Mouse (Mus musculus): ENCODE data around the gene Ube2n.

The Ube2n gene

DNA sequence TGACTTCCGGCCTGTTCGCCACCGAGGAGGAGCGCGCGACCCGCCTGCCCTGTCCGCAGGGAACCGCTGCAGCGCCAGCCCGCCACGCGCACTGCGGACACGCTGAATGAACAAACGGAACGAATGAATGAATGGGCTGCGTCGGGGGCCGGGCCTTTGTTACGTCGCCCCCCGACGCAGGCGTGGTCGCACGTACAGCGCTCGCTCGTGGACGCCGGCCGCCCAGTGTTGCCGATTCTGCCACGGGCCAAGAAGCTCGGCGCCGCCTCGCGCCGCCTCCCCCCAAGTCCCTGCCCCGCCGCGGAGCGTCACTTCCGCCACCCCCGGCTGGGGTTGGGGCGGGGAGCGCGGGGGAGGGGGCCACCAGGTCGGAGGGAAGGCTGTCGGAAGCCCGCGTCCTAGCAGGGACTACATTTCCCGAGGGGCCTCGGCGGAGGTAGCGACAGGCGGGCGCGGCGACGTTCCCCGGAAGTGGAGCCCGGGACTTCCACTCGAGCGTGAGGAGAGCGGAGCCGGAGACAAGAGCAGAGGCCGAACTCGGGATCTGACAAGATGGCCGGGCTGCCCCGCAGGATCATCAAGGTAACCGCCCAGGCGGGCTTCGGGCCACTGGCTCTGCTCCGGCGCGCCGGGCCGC lies at the start of gene Ube2n:
Gene Ube2n, plus strand, starts transcription at position 490 of the 637 bp plus-strand sequence.
- peak; percentile 97 for DNase-seq

DNA sequence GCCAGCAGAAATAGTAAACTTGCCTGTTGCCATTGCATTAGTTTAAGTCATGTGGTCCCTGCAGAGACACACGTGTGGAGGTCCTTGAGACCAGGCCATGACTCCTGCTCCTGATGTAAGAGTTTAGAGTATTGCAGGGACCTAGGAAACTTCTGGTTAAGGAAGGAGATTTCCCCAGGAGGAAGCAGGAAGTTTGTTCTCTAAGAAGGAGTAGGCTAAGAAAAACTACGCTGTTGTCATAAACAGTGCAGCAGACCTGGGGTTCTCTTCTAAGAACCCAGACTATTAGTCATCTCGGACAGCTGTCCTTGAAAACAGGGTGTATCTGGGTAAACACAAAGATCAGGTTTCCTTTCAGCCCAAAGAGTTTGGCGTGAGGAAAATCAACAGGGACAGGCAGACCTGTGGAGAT lies 49.5 kb upstream of the Ube2n start:
- DNase-seq, result peak; percentile 49

DNA sequence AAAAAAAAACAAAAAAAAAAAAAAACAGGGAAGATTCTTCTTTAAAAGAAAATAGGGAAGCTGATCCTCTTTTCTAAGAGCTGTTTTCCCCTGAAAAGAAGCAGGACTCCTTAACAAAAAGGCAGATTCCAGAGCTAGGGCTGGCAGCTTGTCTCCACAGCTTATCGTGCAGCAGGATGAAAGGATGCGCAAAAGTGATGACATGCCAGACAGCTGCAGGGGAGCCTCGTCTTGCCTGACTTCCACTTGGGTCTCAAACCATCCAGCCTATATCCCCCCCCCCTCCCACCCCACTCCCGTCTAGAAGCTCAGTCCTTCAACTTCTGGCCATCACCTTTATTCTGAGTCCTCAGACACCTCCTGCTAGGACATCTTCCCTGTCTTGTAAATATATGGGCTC lies 46.1 kb upstream of the Ube2n start:
- no peak for DNase-seq

DNA sequence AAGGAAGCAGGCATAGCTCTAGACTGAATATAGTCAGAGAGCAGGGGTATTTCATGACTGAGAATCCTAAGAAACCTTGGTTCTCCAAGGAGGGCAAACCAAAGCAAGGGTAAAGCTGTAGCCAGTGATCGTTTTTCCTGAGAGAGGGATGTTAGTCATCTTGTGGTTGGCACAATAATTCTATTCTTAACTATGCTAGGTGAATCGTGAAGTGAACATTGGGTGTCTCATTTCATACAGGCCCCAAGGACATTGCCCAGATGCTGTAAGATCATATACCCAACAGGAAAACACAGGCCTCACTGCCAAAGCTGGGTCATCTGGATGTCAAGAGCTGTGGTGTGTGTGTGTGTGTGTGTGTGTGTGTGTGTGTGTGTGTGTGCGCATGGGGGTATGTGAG lies 43.8 kb upstream of the Ube2n start:
- no peak for DNase-seq

DNA sequence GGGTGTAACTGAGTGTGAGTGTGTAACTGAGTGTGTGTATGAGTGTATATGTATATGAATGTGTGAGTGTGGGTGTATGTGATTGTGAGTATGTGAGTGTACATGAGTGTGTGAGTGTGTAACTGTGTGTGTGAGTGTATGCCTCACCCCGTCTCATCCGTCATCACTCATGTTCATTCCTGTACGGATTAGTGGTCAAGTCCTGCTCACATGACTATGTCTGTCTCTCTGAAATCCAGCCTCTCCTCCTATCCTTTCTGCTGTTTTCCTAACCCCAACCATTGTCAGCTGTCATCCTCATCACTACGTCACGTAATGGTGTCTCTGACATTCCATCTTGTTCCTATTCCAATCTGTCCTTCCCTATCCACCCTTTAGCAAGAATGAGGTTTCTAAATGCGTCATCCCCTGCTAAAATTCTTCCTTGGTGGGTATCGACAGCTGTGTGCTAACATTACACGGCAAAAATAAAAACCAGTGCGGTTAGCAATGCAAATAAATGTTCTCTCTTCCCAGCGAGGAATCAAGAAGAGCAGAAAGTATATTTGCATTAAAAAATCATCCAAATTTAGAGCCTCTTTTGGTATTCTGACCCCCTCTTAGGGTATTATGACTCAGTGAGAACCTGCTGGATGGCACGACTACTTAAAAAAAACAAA lies 42.9 kb upstream of the Ube2n start:
- DNase-seq, result no peak

DNA sequence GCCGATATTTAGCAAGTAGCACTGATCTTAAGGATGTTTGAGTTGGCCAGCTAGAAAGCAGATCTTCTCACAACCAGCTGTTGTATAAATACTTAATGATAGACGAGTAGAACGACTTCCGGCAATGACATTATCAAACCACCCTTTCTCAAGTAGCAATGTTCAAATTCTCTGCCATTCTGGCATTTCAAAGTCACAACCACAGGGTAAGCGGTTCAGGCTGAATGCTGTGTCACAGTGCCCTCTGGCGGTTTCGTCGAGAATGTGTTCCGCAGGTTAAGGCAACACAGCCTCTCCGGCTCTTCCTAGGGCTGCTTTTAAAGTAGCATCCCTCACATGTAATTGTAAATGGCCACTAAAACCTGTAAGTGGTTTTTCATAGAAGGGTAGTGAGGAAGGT lies 39.0 kb upstream of the Ube2n start:
- peak; percentile 89 for DNase-seq

DNA sequence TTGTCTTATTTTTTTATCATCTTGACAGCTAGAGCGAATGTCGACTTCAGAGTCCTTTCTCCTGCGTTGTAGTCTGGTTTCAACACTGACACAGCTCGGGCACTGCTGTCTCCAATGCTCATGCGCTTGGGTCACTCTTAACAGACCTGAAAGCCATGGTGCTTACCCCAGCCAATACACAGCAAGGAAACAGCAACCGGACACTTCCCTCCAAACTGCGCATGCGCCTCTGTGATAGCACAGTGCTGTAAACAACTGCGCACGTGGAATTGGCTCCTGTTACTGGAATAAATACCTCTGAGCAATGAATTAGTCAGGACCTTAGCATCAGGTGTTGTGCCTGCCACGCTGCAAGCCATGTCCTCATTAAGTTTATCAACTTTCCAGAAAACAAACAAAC lies 37.4 kb upstream of the Ube2n start:
- DNase-seq, result no peak

DNA sequence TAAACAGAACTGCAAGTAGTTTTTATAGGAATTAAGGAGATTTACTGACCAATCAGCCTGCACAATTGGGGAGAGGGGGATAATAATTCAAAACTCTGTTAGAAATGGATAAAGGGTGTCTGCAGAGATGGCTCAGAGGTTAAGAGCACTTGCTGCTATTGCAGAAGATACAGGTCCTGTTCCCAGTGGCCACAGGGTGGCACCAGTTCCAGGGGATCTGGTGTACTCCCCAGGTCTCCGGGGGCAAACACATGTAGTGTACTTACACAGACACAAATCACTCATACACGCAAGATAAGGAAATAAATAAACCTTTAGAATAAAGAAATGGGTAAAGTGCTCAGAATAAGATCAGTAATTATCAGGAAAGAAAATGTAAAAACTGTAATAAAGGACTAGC lies 25.3 kb upstream of the Ube2n start:
- DNase-seq, result peak; percentile 42

DNA sequence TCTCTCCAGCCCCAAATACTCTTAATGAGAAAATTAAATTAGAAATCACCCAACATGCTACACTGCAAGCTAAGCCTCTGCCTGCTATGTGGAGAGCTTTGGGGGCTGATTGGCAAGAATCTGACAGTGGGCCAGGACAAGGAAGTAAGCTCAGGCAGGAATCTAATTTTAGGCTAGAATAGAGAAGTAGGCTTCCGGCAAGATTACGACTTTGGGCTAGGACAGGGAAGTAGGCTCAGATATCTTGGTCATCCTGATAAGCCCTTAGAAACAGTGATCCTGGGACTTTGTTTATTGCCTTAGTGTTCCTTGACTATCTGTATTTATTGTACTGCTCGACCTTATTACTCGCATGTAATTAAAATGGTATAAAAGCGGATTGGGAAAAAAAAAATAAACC lies 20.7 kb upstream of the Ube2n start:
- DNase-seq, result no peak

DNA sequence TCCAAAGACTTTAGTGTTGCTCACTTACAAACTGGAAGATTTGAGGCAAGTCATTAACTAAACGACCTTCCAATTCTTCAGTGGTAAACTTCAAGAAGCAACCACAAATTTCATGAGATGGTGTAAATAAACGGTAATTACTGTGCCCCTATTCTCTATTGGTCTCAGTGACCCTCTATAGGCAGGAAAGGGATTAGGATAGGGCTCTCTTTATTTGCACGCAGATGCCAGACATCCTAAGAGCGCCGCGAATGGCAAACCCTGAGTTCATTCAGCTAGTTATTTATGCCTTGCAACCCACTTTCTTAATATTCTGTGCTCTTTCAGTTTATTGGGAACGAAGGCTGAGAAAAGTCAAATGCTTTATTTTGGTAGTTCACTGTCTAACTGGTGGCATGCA lies 13.9 kb upstream of the Ube2n start:
- no peak for DNase-seq

DNA sequence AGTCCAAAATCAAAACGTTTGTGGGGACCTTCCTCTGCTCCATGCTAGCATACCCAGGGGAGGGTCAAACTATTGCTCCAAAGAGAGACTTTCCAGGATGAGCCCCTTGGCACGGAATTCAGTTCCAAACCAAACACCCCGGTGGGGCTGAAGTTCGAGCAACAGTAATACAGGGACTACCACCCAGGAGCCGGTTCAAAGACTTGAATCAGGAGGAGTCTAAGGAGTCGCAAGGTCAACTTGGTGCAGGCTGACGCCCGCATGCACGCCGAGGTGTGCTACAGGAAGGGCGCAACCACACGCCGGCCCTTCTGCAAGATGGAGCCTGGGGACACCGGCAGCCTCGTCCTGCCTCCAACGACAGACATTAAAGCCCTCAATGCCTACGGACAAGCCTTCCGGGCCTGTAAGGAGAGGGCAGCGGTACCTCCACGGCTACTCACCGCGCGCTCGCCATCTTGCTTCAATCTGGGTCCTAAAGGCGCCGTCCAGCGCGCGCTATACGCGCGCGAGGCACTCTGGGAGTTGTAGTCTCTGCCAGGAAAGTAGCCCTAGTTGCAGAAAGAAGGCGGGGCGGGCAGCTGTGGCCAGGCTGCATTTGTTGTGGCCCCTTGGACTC lies 13.4 kb upstream of the Ube2n start, which contains the start of gene Mrpl42:
Gene Mrpl42, minus strand, starts transcription at position 478 of the 619 bp plus-strand sequence.
- peak; percentile 95 for DNase-seq

DNA sequence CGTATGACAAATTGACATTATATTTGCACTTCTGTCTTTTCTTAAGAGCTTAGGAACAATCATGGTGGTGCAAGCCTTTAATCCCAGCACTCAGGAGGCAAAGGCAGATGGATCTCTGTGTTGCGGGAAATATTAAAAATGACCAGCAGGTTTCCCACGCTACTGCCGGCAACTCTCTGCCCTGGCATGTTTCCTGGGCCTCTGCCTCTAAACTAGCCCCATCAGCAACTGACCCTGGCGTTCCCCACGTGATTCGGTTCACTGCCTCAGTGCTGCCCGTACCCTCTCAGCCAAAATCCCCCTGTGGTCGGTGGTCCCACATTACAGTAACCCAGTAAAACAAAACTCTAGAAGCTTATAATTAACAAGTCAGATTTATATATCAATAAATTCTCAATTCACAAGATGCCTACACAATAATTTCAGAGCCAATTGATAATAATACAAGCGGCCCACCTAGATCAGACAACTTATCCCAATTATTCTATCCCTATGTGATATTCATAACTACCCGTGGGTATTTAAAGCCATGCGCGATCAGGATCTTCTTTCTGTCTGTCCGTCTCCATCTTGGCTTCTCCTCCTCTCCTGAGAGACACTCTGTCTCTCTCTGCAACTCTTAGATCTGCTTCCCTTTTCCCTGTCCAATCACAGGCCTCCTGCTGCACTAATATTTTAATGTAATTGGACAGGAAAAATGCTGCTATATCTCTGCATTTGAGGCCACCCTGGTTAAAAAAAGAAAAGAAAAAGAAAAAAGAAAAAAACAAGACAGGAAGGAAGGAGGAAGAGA lies 11.3 kb upstream of the Ube2n start:
- no peak for DNase-seq

DNA sequence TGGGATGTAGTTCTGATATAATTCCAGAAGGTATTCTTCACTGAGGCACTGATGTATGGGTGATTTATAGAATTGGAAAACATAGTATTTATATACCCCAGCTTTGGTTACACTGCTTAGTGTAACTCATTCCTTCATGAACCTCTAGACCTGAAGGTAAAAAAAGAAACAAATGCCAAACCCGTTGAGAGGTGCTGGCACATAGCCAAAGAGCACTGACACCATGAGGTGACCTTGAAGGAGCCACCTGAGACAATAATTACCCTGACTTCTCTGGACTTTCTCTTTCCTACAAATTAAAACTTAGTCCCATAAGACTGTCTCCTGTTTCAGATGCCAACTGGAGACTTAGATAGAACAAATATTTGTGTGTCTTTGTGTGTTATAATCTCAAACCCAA lies 10.6 kb upstream of the Ube2n start:
- DNase-seq, result no peak

DNA sequence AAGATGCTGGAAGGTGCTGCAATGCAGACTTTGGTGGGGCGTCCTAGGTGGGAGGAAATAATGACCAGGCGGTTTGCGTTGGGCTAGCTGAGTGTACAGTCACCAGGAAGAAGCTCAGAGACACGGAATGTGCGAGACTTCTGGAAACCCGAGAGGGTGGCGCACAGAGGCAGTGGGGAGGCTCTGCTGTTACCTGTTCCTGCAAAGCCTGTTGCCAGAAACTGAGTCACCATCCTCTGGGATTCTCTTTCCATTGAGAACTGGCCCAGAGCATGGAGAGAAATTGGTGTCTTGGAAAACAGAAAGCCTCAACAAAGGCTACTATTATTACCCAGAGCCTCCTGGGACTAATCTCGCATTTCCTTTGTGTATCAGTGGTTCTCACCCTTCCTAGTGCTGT lies 6.8 kb upstream of the Ube2n start:
- no peak for DNase-seq

DNA sequence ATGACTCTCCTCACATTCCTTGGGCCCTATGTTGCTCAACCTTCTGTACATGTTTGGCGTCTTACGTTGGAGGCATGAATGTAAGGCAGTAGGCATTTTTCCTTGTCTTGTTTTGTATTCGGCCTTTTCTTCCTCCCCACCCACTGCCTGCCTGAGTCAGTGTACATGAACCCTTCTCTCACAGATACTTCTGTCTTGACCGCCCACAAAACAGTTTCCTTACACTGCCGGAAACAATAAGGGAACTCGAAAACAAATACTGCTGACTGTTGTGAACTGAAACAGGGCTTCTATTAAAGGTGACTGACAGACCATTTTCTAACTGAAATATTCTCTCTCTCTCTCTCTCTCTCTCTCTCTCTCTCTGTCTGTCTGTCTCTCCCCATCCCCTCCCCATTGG lies 6.2 kb upstream of the Ube2n start:
- DNase-seq, result peak; percentile 36

DNA sequence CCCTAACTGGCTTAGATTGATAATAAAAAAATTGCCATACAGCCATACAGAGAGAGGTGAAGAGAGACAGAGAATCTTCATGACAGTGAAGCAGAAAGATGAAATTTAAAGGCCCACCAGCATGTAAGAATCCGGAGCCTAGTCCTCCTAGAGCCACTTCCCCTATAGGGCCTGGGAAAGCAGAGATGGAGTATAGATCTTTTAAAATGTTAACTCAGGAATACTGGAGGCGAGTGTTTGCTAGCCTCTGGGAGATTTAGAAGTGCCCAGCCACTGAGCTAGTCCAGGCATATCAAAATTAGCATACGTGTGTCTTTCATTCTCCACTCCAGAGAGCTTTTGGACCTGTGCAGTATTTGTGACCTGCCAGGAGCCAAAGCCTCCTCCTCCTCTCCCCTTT lies 5.7 kb upstream of the Ube2n start:
- no peak for DNase-seq

DNA sequence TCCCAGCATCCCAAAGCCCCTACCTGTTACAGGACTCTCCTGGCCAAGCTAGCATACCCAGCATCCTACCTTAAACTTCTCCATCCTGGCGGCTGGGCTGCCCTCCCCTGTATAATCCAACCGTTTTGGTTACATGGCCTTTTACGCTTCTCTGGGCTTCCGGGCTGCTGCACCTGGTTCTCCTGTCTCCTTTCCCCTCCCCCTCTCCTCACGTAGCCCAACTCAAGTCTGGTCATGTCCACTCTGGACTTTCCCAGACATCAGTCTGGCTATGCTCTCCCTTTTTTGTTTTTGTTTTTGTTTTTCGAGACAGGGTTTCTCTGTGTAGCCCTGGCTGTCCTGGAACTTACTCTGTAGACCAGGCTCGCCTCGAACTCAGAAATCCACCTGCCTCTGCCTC lies 2.3 kb upstream of the Ube2n start:
- no peak for DNase-seq

DNA sequence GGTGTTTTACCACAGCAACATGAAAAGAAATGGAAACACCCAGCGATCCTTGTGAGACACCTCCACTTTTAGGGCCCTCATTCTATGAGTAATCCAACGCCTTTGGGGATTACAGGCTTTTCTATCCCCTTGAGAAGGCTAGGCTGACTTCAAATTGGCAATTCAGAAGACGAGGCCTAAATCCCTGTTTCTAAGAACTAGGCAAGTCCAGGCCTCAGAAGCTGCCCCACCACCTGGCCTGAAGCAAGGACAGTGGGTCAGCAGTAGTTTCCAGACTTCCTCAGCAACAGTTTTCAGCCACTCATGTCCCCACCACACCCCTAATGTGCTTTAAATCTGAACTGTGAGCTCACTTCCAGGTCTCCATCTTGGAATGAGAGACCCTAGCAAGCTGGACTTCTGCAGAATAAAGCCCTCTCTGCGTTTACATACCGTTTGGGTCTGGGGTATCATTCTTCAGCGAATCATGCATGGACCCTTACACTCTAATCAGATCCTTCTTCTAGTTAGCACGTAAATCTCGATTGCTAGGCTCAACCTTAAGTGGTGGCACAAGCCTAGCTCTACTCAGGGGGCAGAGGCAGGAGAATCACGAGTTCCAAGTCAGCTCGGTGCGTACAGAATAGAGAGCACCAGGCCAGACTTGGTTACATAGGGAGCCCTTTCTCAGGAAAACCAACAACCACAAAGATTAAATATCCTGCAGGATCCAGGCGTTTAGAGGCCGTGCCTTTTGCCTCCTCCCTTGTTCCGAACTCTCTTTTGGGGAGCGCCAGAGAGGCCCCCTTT lies 983 bp upstream of the Ube2n start:
- no peak for DNase-seq

DNA sequence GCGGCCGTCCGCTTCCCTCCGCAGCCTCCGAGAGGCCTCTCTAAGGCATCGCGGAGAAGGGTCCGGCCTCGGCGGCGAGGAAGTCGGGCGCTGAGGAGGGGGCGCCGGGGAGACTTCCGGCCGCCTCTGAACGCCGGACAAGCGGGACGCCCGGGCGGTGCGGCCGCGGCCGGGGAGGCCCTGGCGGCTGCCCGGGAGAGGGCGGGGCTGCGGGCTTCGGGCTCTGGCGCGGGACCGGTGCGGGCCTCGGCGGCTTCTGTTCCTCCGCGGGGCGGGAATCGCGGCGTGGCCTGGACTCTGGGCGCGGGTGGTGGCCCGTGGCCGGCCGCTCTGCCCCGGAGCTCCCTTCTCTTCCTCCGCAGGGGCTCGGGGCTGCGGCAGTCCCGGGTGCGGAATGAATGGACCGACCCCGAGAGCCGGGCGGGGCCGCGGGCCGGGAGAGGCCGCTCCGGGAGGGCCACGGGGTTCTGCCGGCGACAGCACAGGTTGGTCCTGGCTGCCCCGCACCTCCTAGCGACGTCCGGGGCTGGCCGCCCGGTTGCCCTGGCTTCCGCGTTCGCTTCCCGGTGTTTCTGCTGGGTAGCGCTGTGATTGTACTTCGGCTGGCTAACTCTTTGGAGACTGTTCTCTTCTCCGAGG lies 467 bp downstream of the Ube2n start:
- DNase-seq, result peak; percentile 36

DNA sequence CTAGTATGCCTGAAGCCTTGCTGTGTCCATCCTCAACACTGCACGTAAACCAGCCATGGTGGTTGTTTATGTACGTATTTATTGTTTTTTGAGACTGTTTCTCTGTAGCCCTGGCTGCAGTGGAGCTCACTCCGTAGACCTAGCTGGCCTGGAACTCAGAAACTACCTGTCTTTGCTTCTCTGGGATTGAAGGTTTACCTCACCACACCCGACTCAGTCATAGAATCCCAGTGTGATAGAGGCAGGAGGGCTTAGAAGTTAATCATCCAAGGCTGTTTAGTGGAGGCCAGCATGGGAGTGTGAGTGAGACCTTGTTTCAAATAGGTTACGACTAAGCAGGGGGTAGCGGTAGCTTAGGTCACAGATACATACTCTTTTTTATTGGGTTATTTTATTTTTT lies 2.7 kb downstream of the Ube2n start:
- DNase-seq, result no peak

DNA sequence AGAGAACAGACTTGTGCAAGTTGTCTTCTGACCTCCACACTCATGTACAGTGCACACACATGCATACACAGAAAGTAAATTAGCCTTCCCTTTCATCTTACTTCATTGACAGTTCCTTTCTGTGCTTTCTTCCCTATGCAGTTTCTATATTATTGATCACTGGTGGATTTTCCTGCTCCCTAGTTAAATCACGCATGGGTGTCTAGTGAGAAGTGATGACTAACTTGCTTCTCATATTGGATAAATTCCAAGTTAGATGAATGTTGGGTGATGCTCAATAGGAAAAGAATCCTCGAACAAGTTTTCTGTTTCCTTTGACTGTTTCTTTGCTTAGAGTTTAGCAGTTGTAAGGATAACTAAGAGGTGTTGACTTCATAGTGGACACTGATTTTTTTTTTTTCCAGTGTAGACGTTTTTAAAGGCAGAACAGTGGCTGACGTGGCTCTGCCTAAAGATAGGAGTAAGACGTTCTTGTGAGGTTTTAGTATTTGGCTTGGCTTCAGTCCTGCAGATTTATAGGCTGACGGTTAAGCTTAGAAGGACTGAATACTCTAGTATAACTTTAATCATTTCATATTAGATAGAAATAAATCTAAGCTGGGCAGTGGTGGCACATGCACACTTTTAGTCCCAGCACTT lies 10.2 kb downstream of the Ube2n start:
- DNase-seq, result no peak

DNA sequence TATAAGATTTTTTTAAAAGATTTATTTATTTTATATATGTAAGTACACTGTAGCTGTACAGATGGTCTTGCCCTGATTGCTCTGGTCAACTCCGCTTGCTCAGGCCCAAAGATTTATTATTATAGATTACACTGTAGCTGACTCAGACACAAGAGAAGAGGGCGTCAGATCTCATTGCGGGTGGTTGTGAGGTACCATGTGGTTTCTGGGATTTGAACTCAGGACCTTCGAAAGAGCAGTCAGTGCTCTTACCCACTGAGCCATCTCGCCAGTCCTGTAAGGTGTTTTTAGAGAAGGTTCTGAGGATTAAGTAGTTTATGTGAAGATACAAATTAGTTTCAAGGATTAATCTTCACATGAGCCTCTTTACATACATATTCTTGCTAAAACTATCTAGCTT lies 10.9 kb downstream of the Ube2n start:
- no peak for DNase-seq

Data from lung, postnatal 36 days (tissue).